11 mouse cellular contexts compared by ENCODE assay signal in genomic region chr3:9128407-9128806, GRCm38 (mm10).
DNase-seq lines count a peak whose midpoint lies in the region; TF ChIP-seq lines count a peak whose summit lies in the region.
"Had no signal": no experiment of that assay in that cellular context is flagged by ENCODE, and none has a peak within 500 bp of the region (broad histone marks: within the 10 kb centered on the region; RNA-seq: fewer than 3 reads in every experiment).

No protein-coding gene starts in this region.

- no peaks in the 10 kb centered on the region for H3K4me1 ChIP-seq in lung, adult 2 months (ENCODE audit: control insufficient read depth, insufficient read depth, low read length)

- no peak for TF ChIP-seq POLR2A in lung, adult 2 months (IDR thresholded peaks at IDR 0.05; ENCODE audit: borderline replicate concordance, extremely low read depth, low read depth, low read length)

- 69% methylated on average over 4 of the region's 4 CpGs for WGBS in lung, adult 2 months

- no peak overlapping the region for H3K4me3 ChIP-seq in lung, adult 2 months (replicated peaks; ENCODE audit: extremely low read depth, low read depth, low read length)
- H3K4me3 ChIP-seq: heart, embryonic 10.5 days; megakaryocyte, embryonic 14.5 days had no signal

- DNase-seq in frontal cortex, postnatal 36 days (ENCODE audit: low spot score in 2 of 2), result peak; percentile 34 to 38
- DNase-seq in frontal cortex, postnatal 25 days (ENCODE audit: low spot score in 2 of 2), result no peak
- DNase-seq in urinary bladder, postnatal 14 days (ENCODE audit: low spot score), result peak; percentile 68
- no peak for DNase-seq in urinary bladder, postnatal 4 days (ENCODE audit: low spot score in 2 of 2)
- DNase-seq in lung, adult 2 months, result peak; percentile 10
- DNase-seq in urinary bladder, postnatal 36 days (ENCODE audit: low spot score in 2 of 2), result peak; percentile 25 to 66
- DNase-seq in kidney, postnatal 10 days, result no peak
- DNase-seq in embryo, embryonic 10.5 days (ENCODE audit: low spot score), result no peak
- DNase-seq: cerebellum, adult 9-11 months had no signal

- TF ChIP-seq CTCF in lung, adult 2 months (IDR thresholded peaks at IDR 0.05; ENCODE audit: insufficient read depth, low read length), result no peak

Comparison
In these comparisons a context has a peak if more than half of its experiments do, and no peak if none do; other contexts are left out.
1. DNase-seq: peak in frontal cortex, postnatal 36 days (2 of 2), urinary bladder, postnatal 14 days (single experiment), lung, adult 2 months (single experiment) and urinary bladder, postnatal 36 days (2 of 2); none in frontal cortex, postnatal 25 days (0 of 2), urinary bladder, postnatal 4 days (0 of 2), kidney, postnatal 10 days (single experiment) and embryo, embryonic 10.5 days (single experiment).